Mouse (Mus musculus) thymus, postnatal 14 days (tissue): ENCODE data around the gene Plekhg1.

ENCODE experiments used
- DNase-seq: peaks from one replicate; pipeline ENCODE4 v3.0.0; 2021

Gene Plekhg1

GRCm38 (mm10) chr10:3831597-3832351 is 91.6 kb downstream of the Plekhg1 start:
- DNase-seq, result no peak

GRCm38 (mm10) chr10:3834060-3834459 is 93.9 kb downstream of the Plekhg1 start:
- DNase-seq, result no peak

GRCm38 (mm10) chr10:3834678-3835077 is 94.5 kb downstream of the Plekhg1 start:
- DNase-seq, result no peak

DNA sequence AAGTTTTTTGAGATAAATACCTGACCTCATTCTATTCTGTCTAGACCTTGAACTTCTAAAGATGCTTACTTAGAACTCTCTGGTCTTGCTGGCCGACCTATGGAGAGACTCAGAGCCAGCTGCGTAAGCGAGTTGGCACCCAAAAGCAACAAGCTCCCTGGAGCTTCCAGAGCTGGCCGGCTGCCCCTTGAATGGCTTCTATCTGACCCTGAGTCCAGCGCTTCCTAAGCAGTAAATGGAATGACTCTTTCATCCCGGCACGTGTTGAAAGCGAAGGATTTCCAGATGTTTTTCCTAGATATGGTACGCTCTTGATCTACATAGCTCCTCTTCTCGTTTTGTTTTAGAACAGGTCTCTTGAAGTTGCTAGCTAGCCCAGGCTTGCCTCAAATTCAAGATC is 95.5 kb downstream of the Plekhg1 start:
- no peak for DNase-seq

GRCm38 (mm10) chr10:3839748-3840432 is 99.7 kb downstream of the Plekhg1 start:
- no peak for DNase-seq

DNA sequence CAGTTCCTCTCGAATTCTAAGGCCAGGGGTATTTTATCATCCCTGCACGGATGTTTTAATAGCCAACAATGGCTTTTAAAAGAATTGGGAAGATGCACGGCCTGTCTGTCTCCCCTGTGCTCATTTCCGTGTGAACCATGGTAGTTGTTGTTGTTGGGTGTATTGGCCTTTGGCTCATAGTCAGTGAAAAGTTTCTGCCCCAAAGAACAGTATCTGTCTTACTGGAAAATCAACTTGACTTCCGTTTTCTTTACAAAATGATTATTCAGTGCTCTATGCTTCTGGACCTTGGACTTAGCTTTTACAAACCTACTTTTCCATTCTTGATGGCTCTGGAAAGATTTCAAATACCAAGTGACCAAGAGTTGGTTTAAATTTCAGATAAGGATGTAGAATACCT is 104.3 kb downstream of the Plekhg1 start:
- no peak for DNase-seq

- DNase-seq, result no peak
Observed at GRCm38 (mm10) chr10:3847021-3847420, 106.9 kb downstream of the Plekhg1 start.

GRCm38 (mm10) chr10:3851461-3851860 is 111.3 kb downstream of the Plekhg1 start:
- no peak for DNase-seq

DNA sequence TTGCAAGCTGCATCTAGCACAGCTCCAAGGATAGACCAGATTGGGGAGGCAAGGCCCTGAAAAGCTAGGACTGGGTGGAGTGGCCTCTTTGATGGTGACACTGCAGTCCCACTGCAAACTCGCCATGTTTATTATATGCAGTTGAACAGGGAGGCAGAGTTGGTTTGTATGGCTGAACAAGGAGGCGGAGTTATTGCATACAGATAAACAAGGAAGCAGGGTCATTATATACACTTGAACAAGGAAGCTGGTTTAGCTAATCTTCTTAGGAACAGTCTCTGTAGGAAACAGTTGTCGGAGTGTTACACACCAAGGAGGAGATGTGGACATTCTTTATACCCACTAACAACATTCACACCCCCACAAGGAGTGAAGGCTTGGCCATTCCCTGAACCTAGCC is 112.6 kb downstream of the Plekhg1 start:
- no peak for DNase-seq

- no peak for DNase-seq
Observed at GRCm38 (mm10) chr10:3857912-3858311, 117.7 kb downstream of the Plekhg1 start.

- no peak for DNase-seq
Observed at GRCm38 (mm10) chr10:3858437-3858836, 118.3 kb downstream of the Plekhg1 start.

GRCm38 (mm10) chr10:3858961-3859714 is 119.0 kb downstream of the Plekhg1 start:
- no peak for DNase-seq

GRCm38 (mm10) chr10:3863411-3864195 is 123.4 kb downstream of the Plekhg1 start:
- DNase-seq, result no peak

DNA sequence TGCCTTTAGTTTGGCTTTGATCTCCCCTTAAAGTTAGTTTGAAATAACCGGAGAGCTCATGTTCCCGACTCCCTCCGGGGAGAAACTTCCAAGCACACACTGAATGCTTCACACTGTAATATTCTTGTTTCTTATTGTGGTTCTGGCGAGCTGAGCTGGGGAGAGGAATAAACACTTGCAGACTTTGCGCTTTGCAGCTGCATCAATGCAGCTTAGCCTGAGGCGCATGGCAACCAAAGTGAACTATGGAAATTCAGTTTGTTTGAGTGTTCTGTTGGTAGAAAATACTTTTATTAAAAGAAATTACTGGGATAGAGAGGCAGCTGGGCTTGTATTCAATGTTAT is 124.0 kb downstream of the Plekhg1 start:
- no peak for DNase-seq

DNA sequence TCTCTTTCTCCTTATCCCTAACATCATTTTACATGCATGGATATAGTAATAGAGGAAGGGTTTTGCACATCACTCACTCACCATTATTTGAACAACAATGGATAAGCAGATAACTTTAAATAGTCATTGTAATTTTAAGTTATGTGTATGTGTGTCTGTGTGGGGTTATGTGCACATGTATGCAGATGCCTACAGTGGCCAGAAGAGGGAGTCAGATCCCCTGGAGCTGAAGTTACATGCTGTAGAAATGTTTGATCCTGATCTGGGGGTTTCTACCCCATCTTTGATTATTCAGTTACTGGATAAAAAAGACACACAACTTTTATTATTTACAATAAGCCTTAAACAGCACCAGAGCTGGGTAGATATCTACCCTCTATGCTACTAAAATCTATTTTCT is 127.1 kb downstream of the Plekhg1 start:
- DNase-seq, result no peak

GRCm38 (mm10) chr10:3870828-3871227 is 130.7 kb downstream of the Plekhg1 start:
- DNase-seq, result no peak

GRCm38 (mm10) chr10:3873467-3873866 is 133.3 kb downstream of the Plekhg1 start:
- no peak for DNase-seq

GRCm38 (mm10) chr10:3877852-3878535 is 137.8 kb downstream of the Plekhg1 start:
- DNase-seq, result no peak

DNA sequence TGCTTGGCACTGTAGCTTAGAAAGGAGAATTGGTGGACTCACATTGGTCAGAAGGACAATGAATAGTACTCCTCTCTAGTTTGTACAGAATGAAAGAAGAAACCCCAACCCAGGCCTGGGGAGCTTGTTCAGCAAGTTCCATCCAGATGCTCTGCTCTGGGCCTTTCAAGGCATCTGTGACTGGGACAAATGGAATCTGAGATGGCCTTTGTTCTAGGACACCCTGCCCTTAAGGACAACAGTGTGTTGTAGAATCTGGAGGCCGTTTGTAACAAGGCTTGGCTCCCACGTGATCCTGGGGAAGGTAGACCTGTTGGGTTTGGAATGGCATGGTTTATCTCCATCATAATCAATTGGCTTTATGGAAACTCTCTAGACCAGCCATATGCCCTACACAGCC is 141.0 kb downstream of the Plekhg1 start:
- no peak for DNase-seq

GRCm38 (mm10) chr10:3888510-3888909 is 148.3 kb downstream of the Plekhg1 start:
- DNase-seq, result no peak

GRCm38 (mm10) chr10:3891381-3892263 is 151.5 kb downstream of the Plekhg1 start:
- DNase-seq, result no peak
